Mouse (Mus musculus): ENCODE measurements around the gene Gm5737.

DNA sequence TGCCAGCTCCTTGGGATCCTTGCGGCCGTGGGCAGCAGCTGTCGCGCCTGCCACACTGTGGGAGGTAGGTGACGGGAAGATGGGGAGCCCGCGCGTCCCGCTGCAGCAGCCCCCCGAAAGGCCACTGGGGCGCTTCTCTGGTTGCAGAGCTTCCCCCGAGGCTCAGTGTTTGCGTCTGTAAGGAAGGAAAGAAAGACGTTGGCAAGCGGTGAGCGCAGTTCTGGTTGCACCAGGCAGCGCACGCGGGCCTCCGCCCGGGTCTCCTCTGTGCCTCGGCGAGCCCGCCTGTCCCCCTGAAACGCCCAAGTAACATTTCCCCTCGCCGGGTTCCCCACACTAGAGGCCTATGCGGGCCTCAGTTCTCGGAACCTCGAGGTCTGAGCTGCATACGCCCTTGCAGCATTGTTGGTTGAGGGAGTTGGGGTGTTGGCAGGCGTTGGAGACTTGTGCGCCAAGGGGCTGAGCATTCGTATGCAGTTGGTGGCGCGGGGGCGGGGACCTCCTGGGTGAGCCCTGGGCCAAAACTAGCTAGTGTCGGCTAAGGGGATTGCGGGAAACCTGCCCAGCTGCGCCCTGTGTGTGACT, 31.0 kb downstream of the Gm5737 start:
- TF ChIP-seq CTCF (IDR thresholded peaks at IDR 0.05) (no peak), POLR2A (IDR thresholded peaks at IDR 0.05; ENCODE audit: insufficient read depth, low read depth, low read length) (peak; percentile 44; the same call in 1 of the 2 replicates), EP300 (IDR thresholded peaks at IDR 0.05; ENCODE audit: insufficient read depth, low read depth, low read length) (peak; percentile 72)
